Mouse (Mus musculus) embryonic facial prominence, embryonic 11.5 days (tissue): ENCODE measurements around the gene Apex2. TPM values are rescaled to one million over a fixed set of nuclear protein-coding genes. Genes with fewer than 3 reads are reported as not detected.
A peak's percentile ranks its signal among the peaks of the same experiment; 100 is the strongest.
"Not testable (repeated sequence)": the region's sequence is repeated elsewhere in the genome, so short reads cannot be mapped to it uniquely, and the experiment has no call there.

Experiments used
- ATAC-seq: fragments of 200-750 bp; cut with Nextera tagmentation; replicated peaks from 2 replicates; pipeline ENCODE4 v1.8.0; 2017; ENCODE audit warnings: low read depth; ENCODE audit not compliant: insufficient number of reproducible peaks, low FRiP score, low TSS enrichment
- DNase-seq: peaks from one replicate; pipeline ENCODE4 v3.0.0-alpha.2; 2015; ENCODE audit warnings: low spot score
- H3K27ac ChIP-seq: fragments of 300-500 bp; sonication (generic); replicated peaks from 2 replicates; pipeline ENCODE4 v1.5.1; 2014; ENCODE audit warnings: mild to moderate bottlenecking, low read depth, low read length, control low read depth
- H3K27me3 ChIP-seq: fragments of 300-500 bp; sonication (generic); 2 replicates; pipeline ENCODE4 v1.6.1; 2014; ENCODE audit warnings: mild to moderate bottlenecking, low read length, moderate library complexity, mixed read lengths; ENCODE audit not compliant: control insufficient read depth, insufficient read depth
- H3K36me3 ChIP-seq: fragments of 300-500 bp; sonication (generic); replicated peaks from 2 replicates; pipeline ENCODE4 v1.6.1; 2014; ENCODE audit warnings: low read depth, mild to moderate bottlenecking, low read length, moderate library complexity, mixed read lengths; ENCODE audit not compliant: control insufficient read depth, insufficient read depth
- H3K4me1 ChIP-seq: fragments of 300-500 bp; sonication (generic); 2 replicates; pipeline ENCODE4 v1.6.1; 2014; ENCODE audit warnings: low read length, mixed read lengths; ENCODE audit not compliant: control insufficient read depth, insufficient read depth
- H3K4me2 ChIP-seq: fragments of 300-500 bp; sonication (generic); 2 replicates; pipeline ENCODE4 v1.6.1; 2014; ENCODE audit warnings: low read depth, mild to moderate bottlenecking, control low read depth, low read length, moderate library complexity
- H3K4me3 ChIP-seq: fragments of 300-500 bp; sonication (generic); 2 replicates; pipeline ENCODE4 v1.5.1; 2014; ENCODE audit warnings: low read depth, low read length, control low read depth
- H3K9ac ChIP-seq: fragments of 300-500 bp; sonication (generic); replicated peaks from 2 replicates; pipeline ENCODE4 v1.6.1; 2014; ENCODE audit warnings: mild to moderate bottlenecking, control low read depth, low read length
- H3K9me3 ChIP-seq: fragments of 300-500 bp; sonication (generic); replicated peaks from 2 replicates; pipeline ENCODE4 v1.6.1; 2016; ENCODE audit warnings: mild to moderate bottlenecking, low read length, inconsistent platforms, mixed read lengths; ENCODE audit not compliant: control insufficient read depth
- WGBS: fragments of 180-500 bp; shearing (Covaris S2); extraction: QIAGEN DNeasy Blood & Tissue Kit; methylation state at CpG from one replicate; pipeline ENCODE4 v1.1.7; 2014; 5-methylcytosine and 5-hydroxymethylcytosine counted together
- polyA plus RNA-seq: library from polyadenylated mRNA; unstranded; fragments of >200 nt; fragmentation: Nextera tagmentation; extraction: Ambion mirVana; gene quantifications from 2 replicates; pipeline ENCODE4 v1.2.1, GENCODE M21; 2014

Gene Apex2
- polyA plus RNA-seq, 1 experiment from 2014 or later = 25.8 TPM

DNA sequence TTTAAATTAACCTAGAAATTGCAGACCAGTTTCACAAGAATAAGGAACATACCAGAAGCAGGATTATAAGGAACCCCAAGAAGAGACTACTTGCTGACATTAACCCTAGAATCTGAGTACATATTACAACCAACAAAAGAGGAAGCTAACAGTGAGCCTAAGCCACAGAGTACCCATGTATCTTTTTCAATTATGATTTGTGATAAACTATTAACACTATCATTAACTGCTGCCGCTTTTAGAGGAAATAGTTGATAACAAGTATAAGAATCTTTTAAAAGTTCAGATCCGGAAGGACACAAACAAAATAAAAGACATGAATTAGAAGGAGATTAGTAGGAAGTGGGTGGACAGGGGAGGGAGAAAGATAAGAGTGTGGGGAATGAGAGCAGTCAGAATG lies 49.6 kb downstream of the Apex2 start:
- Histone ChIP-seq H3K9ac (no peak overlapping the region), H3K27me3 (no peaks in the 10 kb centered on the region), H3K4me2 (no peak overlapping the region), H3K36me3 (no peaks in the 10 kb centered on the region), H3K9me3 (no peaks in the 10 kb centered on the region), H3K4me1 (no peaks in the 10 kb centered on the region), H3K27ac (no peak overlapping the region), H3K4me3 (no peak overlapping the region)
- WGBS = 86% methylated on average over 2 of the region's 2 CpGs
- ATAC-seq = no peak
- DNase-seq = no peak

DNA sequence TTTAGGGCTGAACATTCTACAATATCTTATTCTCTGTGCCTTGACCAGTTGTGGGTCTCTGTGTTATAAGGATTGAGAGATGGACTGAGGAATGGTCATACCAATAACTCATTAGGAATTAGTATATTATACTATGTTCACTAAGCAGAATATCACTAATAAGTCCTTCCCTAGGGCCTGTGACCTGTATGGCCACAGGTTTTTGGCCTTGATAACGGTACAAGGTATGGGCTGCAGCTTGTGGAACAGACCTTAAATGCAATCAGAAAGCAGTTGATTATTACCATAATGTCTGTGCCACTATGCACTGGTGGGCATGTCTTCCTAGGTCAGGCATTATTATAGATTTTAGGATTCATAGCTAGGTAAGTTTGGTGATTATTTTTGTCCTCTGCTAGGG lies 73.2 kb downstream of the Apex2 start:
- ATAC-seq (no peak), DNase-seq (no peak)
- WGBS = 91% methylated on average over 1 of the region's 1 CpGs
- Histone ChIP-seq H3K4me2 (no peak overlapping the region), H3K4me3 (no peak overlapping the region), H3K4me1 (no peaks in the 10 kb centered on the region), H3K36me3 (no peaks in the 10 kb centered on the region), H3K9me3 (no peaks in the 10 kb centered on the region), H3K27me3 (no peaks in the 10 kb centered on the region), H3K9ac (no peak overlapping the region), H3K27ac (no peak overlapping the region)

DNA sequence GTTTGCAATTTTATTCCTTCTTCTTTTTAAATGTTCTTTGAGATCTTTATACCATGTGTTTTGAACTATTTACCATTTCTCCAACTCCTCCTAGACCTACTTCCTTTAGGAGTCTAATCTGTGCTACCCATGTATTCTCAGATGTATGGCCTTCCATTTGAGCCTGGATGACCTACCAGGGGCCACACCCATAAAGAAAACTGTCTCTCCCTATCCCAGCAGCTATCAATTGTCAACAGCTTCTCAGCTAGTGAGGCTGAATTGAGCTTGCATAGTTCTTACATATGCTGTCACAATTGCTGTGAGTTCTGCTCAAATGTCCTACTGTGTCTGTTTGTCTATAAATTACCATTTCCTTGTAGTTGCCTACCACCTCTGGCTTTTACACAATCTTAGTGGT lies 73.7 kb downstream of the Apex2 start:
- Histone ChIP-seq H3K4me1 (no peaks in the 10 kb centered on the region), H3K27ac (no peak overlapping the region), H3K9me3 (no peaks in the 10 kb centered on the region), H3K36me3 (no peaks in the 10 kb centered on the region), H3K27me3 (no peaks in the 10 kb centered on the region), H3K9ac (no peak overlapping the region), H3K4me3 (no peak overlapping the region), H3K4me2 (no peak overlapping the region)
- DNase-seq = no peak
- no peak for ATAC-seq

DNA sequence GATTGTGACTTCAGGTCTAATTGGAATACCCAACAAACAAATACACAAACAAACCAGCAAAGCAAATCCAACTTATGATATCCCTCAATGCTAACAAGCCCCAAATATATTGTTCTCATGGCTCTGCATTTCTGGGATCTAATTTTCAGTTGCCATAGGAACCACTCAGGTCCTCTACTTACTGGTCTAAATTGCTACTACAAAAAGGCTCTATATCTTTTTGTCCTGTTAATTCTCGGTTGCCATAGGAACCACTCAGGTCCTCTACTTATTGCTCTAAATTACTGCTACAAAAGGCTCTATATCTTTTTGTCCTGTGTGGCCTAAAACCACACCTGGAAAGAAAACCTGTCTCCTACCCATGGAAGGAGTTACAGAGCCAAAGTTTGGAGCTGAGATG lies 75.5 kb downstream of the Apex2 start:
- ATAC-seq = no peak
- no peaks in the 10 kb centered on the region for H3K9me3 ChIP-seq
- H3K4me3 ChIP-seq = no peak overlapping the region
- H3K9ac ChIP-seq = no peak overlapping the region
- H3K27ac ChIP-seq = no peak overlapping the region
- no peaks in the 10 kb centered on the region for H3K36me3 ChIP-seq
- H3K4me2 ChIP-seq = no peak overlapping the region
- H3K4me1 ChIP-seq = no peaks in the 10 kb centered on the region
- no peaks in the 10 kb centered on the region for H3K27me3 ChIP-seq
- WGBS = 92% methylated on average over 1 of the region's 1 CpGs
- no peak for DNase-seq

DNA sequence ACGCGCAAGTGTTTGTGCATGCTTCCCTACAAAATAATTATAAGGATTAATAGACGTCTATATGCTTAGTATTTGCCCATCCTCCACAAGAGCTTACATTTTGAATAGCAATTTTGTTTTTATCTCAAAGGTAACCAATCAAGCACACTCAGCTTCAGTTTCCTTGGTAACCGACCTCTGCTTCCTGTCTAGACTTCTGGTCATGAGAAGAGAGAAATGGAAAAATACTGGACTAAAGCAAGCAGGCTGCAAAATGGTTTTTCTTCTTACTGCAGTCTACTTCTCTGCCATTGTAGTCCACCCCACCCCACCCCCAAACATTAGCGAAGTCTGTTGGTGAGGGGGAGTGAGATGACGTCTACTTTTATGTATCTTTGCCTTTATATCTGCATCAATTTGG lies 78.4 kb downstream of the Apex2 start:
- ATAC-seq = no peak
- peak; percentile 10 for DNase-seq
- no peaks in the 10 kb centered on the region for H3K4me1 ChIP-seq
- no peaks in the 10 kb centered on the region for H3K9me3 ChIP-seq
- no peaks in the 10 kb centered on the region for H3K36me3 ChIP-seq
- no peak overlapping the region for H3K9ac ChIP-seq
- H3K4me3 ChIP-seq = no peak overlapping the region
- H3K27ac ChIP-seq = no peak overlapping the region
- H3K4me2 ChIP-seq = no peak overlapping the region
- WGBS = 80% methylated on average over 6 of the region's 6 CpGs
- no peaks in the 10 kb centered on the region for H3K27me3 ChIP-seq

DNA sequence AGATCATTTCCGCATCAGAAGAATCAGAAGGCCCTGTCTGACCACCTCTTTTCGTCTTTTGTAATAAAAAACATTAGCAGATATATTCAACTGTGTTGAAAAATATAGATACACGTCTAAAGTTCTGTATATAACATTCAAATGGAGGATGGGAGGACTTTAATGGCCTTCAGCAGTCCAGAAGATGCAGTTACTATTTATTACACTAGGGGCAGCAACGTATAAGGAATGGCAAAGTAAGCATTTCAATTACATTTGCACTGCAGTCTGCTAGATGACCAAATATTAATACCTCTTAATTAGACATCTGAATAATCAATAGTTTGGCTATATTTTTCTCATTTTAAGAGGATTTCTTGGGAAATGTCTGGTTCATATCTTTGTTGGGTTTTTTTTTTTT lies 79.0 kb downstream of the Apex2 start:
- no peak overlapping the region for H3K9ac ChIP-seq
- DNase-seq (peak; percentile 62), ATAC-seq (no peak)
- no peaks in the 10 kb centered on the region for H3K36me3 ChIP-seq
- WGBS = 56% methylated on average over 4 of the region's 4 CpGs
- no peaks in the 10 kb centered on the region for H3K9me3 ChIP-seq
- no peaks in the 10 kb centered on the region for H3K4me1 ChIP-seq
- H3K4me3 ChIP-seq = no peak overlapping the region
- no peak overlapping the region for H3K27ac ChIP-seq
- no peaks in the 10 kb centered on the region for H3K27me3 ChIP-seq
- no peak overlapping the region for H3K4me2 ChIP-seq

DNA sequence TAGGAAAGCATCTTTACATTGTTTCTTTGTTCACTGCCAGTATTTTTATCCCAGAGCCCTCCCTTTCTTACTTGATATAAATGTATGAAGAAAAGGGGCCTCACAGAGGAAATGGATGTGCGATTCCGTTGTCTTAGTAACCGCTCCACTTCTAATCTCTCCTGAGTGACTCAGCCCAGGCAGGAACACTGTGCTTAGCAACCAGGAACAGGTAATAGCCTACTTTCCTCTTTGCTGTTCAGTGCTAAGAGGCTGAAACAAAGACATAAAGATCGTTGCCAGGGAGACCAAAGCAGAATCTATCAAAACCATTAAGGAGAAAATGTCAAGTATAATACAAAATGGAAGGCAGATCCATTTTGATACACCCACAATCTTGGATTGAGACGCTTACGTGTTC lies 81.0 kb downstream of the Apex2 start:
- DNase-seq = no peak

DNA sequence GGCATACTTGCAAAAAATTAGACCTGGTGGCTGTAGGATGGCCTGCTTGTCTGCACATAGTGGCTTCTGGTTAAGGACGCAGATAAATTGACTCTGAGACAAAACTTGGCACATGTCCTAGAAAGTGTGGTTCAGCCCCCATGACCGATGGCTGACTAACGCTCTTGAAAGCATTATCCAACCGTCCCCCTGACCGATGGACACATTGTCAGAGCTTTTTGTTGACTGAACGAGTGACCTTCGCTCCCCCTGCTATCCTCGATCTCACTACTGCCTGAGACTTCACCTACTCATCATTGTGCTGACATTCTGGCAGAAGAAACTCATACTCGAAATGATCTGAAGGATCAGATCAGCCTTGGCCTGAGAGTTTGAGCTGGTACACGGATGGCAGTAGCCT lies 101.9 kb downstream of the Apex2 start:
- not testable (repeated sequence) for ATAC-seq, H3K4me1 ChIP-seq, H3K4me3 ChIP-seq, DNase-seq, H3K36me3 ChIP-seq, H3K27me3 ChIP-seq, H3K9me3 ChIP-seq, H3K4me2 ChIP-seq, H3K27ac ChIP-seq, H3K9ac ChIP-seq
- WGBS = no CpG with 5 or more reads among the region's 10 CpGs

More for the DNA sequence above, 81.0 kb downstream of the Apex2 start:
- Histone ChIP-seq H3K9ac (no peak overlapping the region), H3K4me1 (no peaks in the 10 kb centered on the region), H3K9me3 (no peaks in the 10 kb centered on the region), H3K4me3 (no peak overlapping the region), H3K36me3 (no peaks in the 10 kb centered on the region), H3K27me3 (no peaks in the 10 kb centered on the region), H3K4me2 (no peak overlapping the region), H3K27ac (no peak overlapping the region)
- WGBS = 90% methylated on average over 6 of the region's 6 CpGs
- no peak for ATAC-seq
